Mouse (Mus musculus) adrenal gland, postnatal 4 days (tissue): ENCODE results near the gene Kcnt2. TPM values are rescaled to one million over a fixed set of nuclear protein-coding genes. Genes with fewer than 3 reads are reported as not detected.

ENCODE experiments used
- DNase-seq, 2 experiments: peaks; one replicate each; pipeline ENCODE4 v3.0.0; 2021 to 2022; ENCODE audit warnings: low spot score in 2 of 2, mixed read lengths in 2 of 2
- total RNA-seq, 2 experiments: library from RNA; stranded (reverse); gene quantifications; 2 replicates each; pipeline ENCODE4 v1.2.3; 2021

Gene Kcnt2
- total RNA-seq, 2 experiments from 2014 or later: 1.7 to 2.5 TPM

- DNase-seq: no peak
Observed at GRCm38 (mm10) chr1:140373532-140373931, 127.6 kb downstream of the Kcnt2 start.

GRCm38 (mm10) chr1:140378791-140379190, 132.8 kb downstream of the Kcnt2 start:
- no peak for DNase-seq

- no peak for DNase-seq
Observed at GRCm38 (mm10) chr1:140379526-140379925, 133.6 kb downstream of the Kcnt2 start.

- no peak for DNase-seq
Observed at GRCm38 (mm10) chr1:140381093-140381492, 135.1 kb downstream of the Kcnt2 start.

- DNase-seq: no peak
Observed at GRCm38 (mm10) chr1:140390301-140390700, 144.3 kb downstream of the Kcnt2 start.

GRCm38 (mm10) chr1:140397756-140398155, 151.8 kb downstream of the Kcnt2 start:
- no peak for DNase-seq

- DNase-seq: no peak
Observed at GRCm38 (mm10) chr1:140406631-140407288, 160.8 kb downstream of the Kcnt2 start.

GRCm38 (mm10) chr1:140415761-140416160, 169.8 kb downstream of the Kcnt2 start:
- DNase-seq: no peak

- DNase-seq: no peak
Observed at GRCm38 (mm10) chr1:140422954-140423353, 177.0 kb downstream of the Kcnt2 start.

GRCm38 (mm10) chr1:140429284-140429850, 183.4 kb downstream of the Kcnt2 start:
- DNase-seq: no peak

- DNase-seq: no peak
Observed at GRCm38 (mm10) chr1:140432039-140432438, 186.1 kb downstream of the Kcnt2 start.

- DNase-seq: no peak
Observed at GRCm38 (mm10) chr1:140434791-140435190, 188.8 kb downstream of the Kcnt2 start.

GRCm38 (mm10) chr1:140438176-140438575, 192.2 kb downstream of the Kcnt2 start:
- no peak for DNase-seq

GRCm38 (mm10) chr1:140443904-140444303, 197.9 kb downstream of the Kcnt2 start:
- DNase-seq: no peak

GRCm38 (mm10) chr1:140444394-140444793, 198.4 kb downstream of the Kcnt2 start:
- no peak for DNase-seq

GRCm38 (mm10) chr1:140451461-140451860, 205.5 kb downstream of the Kcnt2 start:
- DNase-seq: no peak

GRCm38 (mm10) chr1:140451924-140452323, 206.0 kb downstream of the Kcnt2 start:
- no peak for DNase-seq

GRCm38 (mm10) chr1:140455903-140456302, 209.9 kb downstream of the Kcnt2 start:
- no peak for DNase-seq

GRCm38 (mm10) chr1:140456873-140457272, 210.9 kb downstream of the Kcnt2 start:
- no peak for DNase-seq

- no peak for DNase-seq
Observed at GRCm38 (mm10) chr1:140468315-140468714, 222.4 kb downstream of the Kcnt2 start.

- DNase-seq: no peak
Observed at GRCm38 (mm10) chr1:140469586-140469985, 223.6 kb downstream of the Kcnt2 start.

- DNase-seq: no peak
Observed at GRCm38 (mm10) chr1:140476921-140477320, 231.0 kb downstream of the Kcnt2 start.

GRCm38 (mm10) chr1:140484016-140484415, 238.1 kb downstream of the Kcnt2 start:
- DNase-seq: no peak
